Mouse (Mus musculus) urinary bladder, adult 2 months (tissue): ENCODE data around the gene Gmfb. TPM values are rescaled to one million over a fixed set of nuclear protein-coding genes. Genes with fewer than 3 reads are reported as not detected.

Source experiments
- DNase-seq: peaks from one replicate; pipeline ENCODE4 v3.0.0; 2022; ENCODE audit warnings: low spot score
- polyA plus RNA-seq: library from polyadenylated mRNA; depleted of rRNA; stranded (reverse); fragments of >200 nt; gene quantifications from 2 replicates; pipeline ENCODE4 v1.2.3, GENCODE M21; 2012

Gmfb gene
- polyA plus RNA-seq, 1 experiment: 47.1 TPM

- DNase-seq: no peak
Measured at GRCm38 (mm10) chr14:46803259-46803658, 18.8 kb downstream of the Gmfb start.

GRCm38 (mm10) chr14:46800684-46801345, 21.2 kb downstream of the Gmfb start:
- no peak for DNase-seq

- DNase-seq: no peak
Measured at GRCm38 (mm10) chr14:46794157-46794556, 27.9 kb downstream of the Gmfb start.

- no peak for DNase-seq
Measured at GRCm38 (mm10) chr14:46790723-46791122, 31.3 kb downstream of the Gmfb start.

- no peak for DNase-seq
Measured at GRCm38 (mm10) chr14:46790303-46790702, 31.7 kb downstream of the Gmfb start.

- DNase-seq: no peak
Measured at GRCm38 (mm10) chr14:46788505-46788901, 33.5 kb downstream of the Gmfb start.

GRCm38 (mm10) chr14:46787787-46788504, 34.1 kb downstream of the Gmfb start, which contains the start of gene Cnih1:
TSS of gene Cnih1 (minus strand) at chr14:46788411.
- peak; percentile 89 for DNase-seq

GRCm38 (mm10) chr14:46787454-46787786, 34.6 kb downstream of the Gmfb start:
- DNase-seq: no peak

- DNase-seq: no peak
Measured at GRCm38 (mm10) chr14:46785247-46785646, 36.8 kb downstream of the Gmfb start.

- DNase-seq: no peak
Measured at GRCm38 (mm10) chr14:46783327-46783926, 38.6 kb downstream of the Gmfb start.

- no peak for DNase-seq
Measured at GRCm38 (mm10) chr14:46782187-46782828, 39.7 kb downstream of the Gmfb start.

GRCm38 (mm10) chr14:46781086-46781485, 41.0 kb downstream of the Gmfb start:
- no peak for DNase-seq

GRCm38 (mm10) chr14:46779217-46779616, 42.8 kb downstream of the Gmfb start:
- no peak for DNase-seq

- DNase-seq: no peak
Measured at GRCm38 (mm10) chr14:46778756-46779155, 43.3 kb downstream of the Gmfb start.

GRCm38 (mm10) chr14:46770036-46770435, 52.0 kb downstream of the Gmfb start:
- DNase-seq: no peak

- no peak for DNase-seq
Measured at GRCm38 (mm10) chr14:46767116-46767515, 54.9 kb downstream of the Gmfb start.

- no peak for DNase-seq
Measured at GRCm38 (mm10) chr14:46761186-46761585, 60.9 kb downstream of the Gmfb start.

GRCm38 (mm10) chr14:46760355-46761029, 61.5 kb downstream of the Gmfb start, which contains the start of gene Cdkn3:
TSS of gene Cdkn3 (plus strand) at chr14:46760541.
- DNase-seq: peak; percentile 64

- DNase-seq: no peak
Measured at GRCm38 (mm10) chr14:46759970-46760354, 62.1 kb downstream of the Gmfb start.
